Mouse (Mus musculus) liver, embryonic 14.5 days (tissue): ENCODE results near the gene Larp1. TPM values are rescaled to one million over a fixed set of nuclear protein-coding genes. Genes with fewer than 3 reads are reported as not detected.
A peak's percentile ranks its signal among the peaks of the same experiment; 100 is the strongest.

Experiments
- ATAC-seq: fragments of 200-750 bp; cut with Nextera tagmentation; 2 replicates; pipeline ENCODE4 v1.8.0; 2017; ENCODE audit warnings: moderate number of reproducible peaks, mild to moderate bottlenecking, moderate library complexity; ENCODE audit not compliant: insufficient read depth
- DNase-seq, 3 experiments: peaks; one replicate each; pipeline ENCODE4 v3.0.0-alpha.2; 2012 to 2013; ENCODE audit warnings: low read depth in 3 of 3, low spot score in 3 of 3
- H3K27ac ChIP-seq: fragments of 300-500 bp; sonication (generic); 2 replicates; pipeline ENCODE4 v1.5.1; 2014; ENCODE audit warnings: moderate library complexity, mild to moderate bottlenecking, control low read depth, inconsistent platforms
- H3K27me3 ChIP-seq: fragments of 300-500 bp; sonication (generic); 2 replicates; pipeline ENCODE4 v1.6.1; 2014; ENCODE audit warnings: mild to moderate bottlenecking, low read length, moderate library complexity; ENCODE audit not compliant: control insufficient read depth, insufficient read depth
- H3K36me3 ChIP-seq: fragments of 300-500 bp; sonication (generic); replicated peaks from 2 replicates; pipeline ENCODE4 v1.6.1; 2014; ENCODE audit warnings: low read depth; ENCODE audit not compliant: control insufficient read depth, insufficient read depth
- H3K4me1 ChIP-seq, 2 experiments: fragments of 200-500 bp in 1 of 2; fragments of 300-500 bp in 1 of 2; sonication (generic) in 1 of 2; replicated peaks; 2 replicates each; pipeline ENCODE4 v1.6.1; 2012 to 2014; ENCODE audit warnings: antibody characterized with exemption in 1 of 2, inconsistent platforms in 1 of 2, low read length in 1 of 2; ENCODE audit not compliant: control insufficient read depth in 2 of 2, insufficient read depth in 2 of 2
- H3K4me2 ChIP-seq: fragments of 300-500 bp; sonication (generic); 2 replicates; pipeline ENCODE4 v1.6.1; 2014; ENCODE audit warnings: low read depth, mild to moderate bottlenecking, control low read depth, moderate library complexity
- H3K4me3 ChIP-seq, 2 experiments: fragments of 200-500 bp in 1 of 2; fragments of 300-500 bp in 1 of 2; sonication (generic) in 1 of 2; 2 replicates each; pipeline ENCODE4 v1.5.1; 2012 to 2014; ENCODE audit warnings: low read depth in 2 of 2, low read length in 2 of 2, mild to moderate bottlenecking in 2 of 2, control low read depth in 1 of 2, inconsistent platforms in 1 of 2, moderate library complexity in 1 of 2; ENCODE audit not compliant: insufficient read depth in 1 of 2
- H3K9ac ChIP-seq: fragments of 300-500 bp; sonication (generic); replicated peaks from 2 replicates; pipeline ENCODE4 v1.6.1; 2014; ENCODE audit warnings: mild to moderate bottlenecking, control low read depth, moderate library complexity
- H3K9me3 ChIP-seq: fragments of 300-500 bp; sonication (generic); 2 replicates; pipeline ENCODE4 v1.6.1; 2016; ENCODE audit warnings: low read length, mixed read lengths; ENCODE audit not compliant: control insufficient read depth
- CTCF ChIP-seq: IDR thresholded peaks from 2 replicates; pipeline ENCODE4 v1.5.1; 2016; ENCODE audit warnings: antibody characterized with exemption, low read depth, control low read depth
- EP300 ChIP-seq: IDR thresholded peaks from 2 replicates; pipeline ENCODE4 v1.6.1; 2016; ENCODE audit warnings: antibody characterized with exemption, low read depth
- WGBS: fragments of 180-500 bp; shearing (Covaris S2); extraction: QIAGEN DNeasy Blood & Tissue Kit; methylation state at CpG from one replicate; pipeline ENCODE4 v1.1.7; 2014; ENCODE audit not compliant: insufficient replicate concordance; 5-methylcytosine and 5-hydroxymethylcytosine counted together
- polyA plus RNA-seq, 2 experiments: library from polyadenylated mRNA; depleted of rRNA in 1 of 2; stranded (reverse) in 1 of 2; unstranded in 1 of 2; fragments of >200 nt; fragmentation: Nextera tagmentation in 1 of 2; extraction: Ambion mirVana in 1 of 2; gene quantifications; 2 replicates each; pipeline versions ENCODE4 v1.2.1 to v1.2.3; 2012 to 2014

The Larp1 gene
- polyA plus RNA-seq, 2 experiments = 15.8 to 25.5 TPM

GRCm38 (mm10) chr11:58011813-58012212 is 2.9 kb downstream of the Larp1 start:
- no peaks in the 10 kb centered on the region for H3K36me3 ChIP-seq
- peak overlapping the region; percentile 92 for H3K4me2 ChIP-seq
- H3K27me3 ChIP-seq = no peaks in the 10 kb centered on the region
- ATAC-seq (no peak), DNase-seq (no peak)
- H3K9me3 ChIP-seq = no peaks in the 10 kb centered on the region
- no peak overlapping the region for H3K27ac ChIP-seq
- H3K4me3 ChIP-seq = peak overlapping the region; percentile 9 to 92; a peak in 3 of 4 replicates
- peaks cover 59 to 63% of the 10 kb centered on the region in 2 experiments for H3K4me1 ChIP-seq
- H3K9ac ChIP-seq = peak overlapping the region; percentile 6
- no peak for TF ChIP-seq EP300
- TF ChIP-seq CTCF = no peak
- 46% methylated on average over 4 of the region's 4 CpGs for WGBS

GRCm38 (mm10) chr11:58012674-58013073 is 3.8 kb downstream of the Larp1 start:
- DNase-seq = no peak
- peak overlapping the region; percentile 18; the same call in 1 of the 2 replicates for H3K4me2 ChIP-seq
- 55% methylated on average over 1 of the region's 1 CpGs for WGBS

GRCm38 (mm10) chr11:58013100-58013499 is 4.2 kb downstream of the Larp1 start:
- DNase-seq (no peak), ATAC-seq (no peak)
- Histone ChIP-seq H3K4me3 (no peak overlapping the region), H3K4me2 (peak overlapping the region; percentile 18; the same call in 1 of the 2 replicates), H3K9me3 (no peaks in the 10 kb centered on the region), H3K9ac (no peak overlapping the region), H3K27me3 (no peaks in the 10 kb centered on the region), H3K4me1 (peaks cover 66 to 68% of the 10 kb centered on the region in 2 experiments), H3K36me3 (no peaks in the 10 kb centered on the region; the same call in 1 of the 2 replicates), H3K27ac (peak overlapping the region; percentile 75)
- TF ChIP-seq CTCF (no peak), EP300 (no peak)

More at GRCm38 (mm10) chr11:58012674-58013073, 3.8 kb downstream of the Larp1 start:
- Histone ChIP-seq H3K9me3 (no peaks in the 10 kb centered on the region), H3K27me3 (no peaks in the 10 kb centered on the region), H3K4me1 (peaks cover 66 to 68% of the 10 kb centered on the region in 2 experiments), H3K36me3 (no peaks in the 10 kb centered on the region), H3K27ac (no peak overlapping the region), H3K4me3 (no peak overlapping the region), H3K9ac (no peak overlapping the region)
- no peak for TF ChIP-seq EP300
- peak; percentile 30; the same call in 1 of the 2 replicates for TF ChIP-seq CTCF
- ATAC-seq = no peak

GRCm38 (mm10) chr11:58014604-58015003 is 5.7 kb downstream of the Larp1 start:
- no peak overlapping the region for H3K4me3 ChIP-seq
- no peaks in the 10 kb centered on the region for H3K27me3 ChIP-seq
- H3K9me3 ChIP-seq = no peaks in the 10 kb centered on the region
- TF ChIP-seq EP300 (no peak), CTCF (no peak)
- 40% methylated on average over 1 of the region's 1 CpGs for WGBS
- ATAC-seq (no peak), DNase-seq (no peak)
- peaks cover 76 to 78% of the 10 kb centered on the region in 2 experiments for H3K4me1 ChIP-seq
- H3K9ac ChIP-seq = peak overlapping the region; percentile 28
- H3K4me2 ChIP-seq = peak overlapping the region; percentile 36; the same call in 1 of the 2 replicates
- no peaks in the 10 kb centered on the region; the same call in 1 of the 2 replicates for H3K36me3 ChIP-seq
- H3K27ac ChIP-seq = peak overlapping the region; percentile 75

GRCm38 (mm10) chr11:58015339-58015738 is 6.5 kb downstream of the Larp1 start:
- Histone ChIP-seq H3K4me2 (peak overlapping the region; percentile 41), H3K36me3 (peaks cover 2% of the 10 kb centered on the region; the same call in 1 of the 2 replicates), H3K27ac (peak overlapping the region; percentile 75), H3K4me3 (no peak overlapping the region), H3K9me3 (no peaks in the 10 kb centered on the region), H3K9ac (0 out of 2 replicates have a peak overlapping the region, but pooled peaks have one; percentile 24), H3K27me3 (no peaks in the 10 kb centered on the region), H3K4me1 (peaks cover 81 to 85% of the 10 kb centered on the region in 2 experiments)
- ATAC-seq = peak; percentile 53; the same call in 1 of the 2 replicates
- TF ChIP-seq CTCF = no peak
- no peak for TF ChIP-seq EP300
- no peak for DNase-seq
- 48% methylated on average over 2 of the region's 2 CpGs for WGBS
